Mouse (Mus musculus) kidney, adult 2 months (tissue): Measurements from ENCODE around the gene Mmaa.

Source experiments
- CTCF ChIP-seq: fragments of 200-500 bp; conservative IDR thresholded peaks from 2 replicates; pipeline ENCODE4 v1.5.1; 2011; ENCODE audit warnings: low read depth, mild to moderate bottlenecking, control low read depth, low read length, moderate library complexity, mixed read lengths; ENCODE audit not compliant: insufficient read depth, insufficient read length
- POLR2A ChIP-seq: fragments of 200-500 bp; IDR thresholded peaks from one replicate; pipeline ENCODE4 v1.6.1; 2011; ENCODE audit warnings: low read depth, low read length, control low read depth

DNA sequence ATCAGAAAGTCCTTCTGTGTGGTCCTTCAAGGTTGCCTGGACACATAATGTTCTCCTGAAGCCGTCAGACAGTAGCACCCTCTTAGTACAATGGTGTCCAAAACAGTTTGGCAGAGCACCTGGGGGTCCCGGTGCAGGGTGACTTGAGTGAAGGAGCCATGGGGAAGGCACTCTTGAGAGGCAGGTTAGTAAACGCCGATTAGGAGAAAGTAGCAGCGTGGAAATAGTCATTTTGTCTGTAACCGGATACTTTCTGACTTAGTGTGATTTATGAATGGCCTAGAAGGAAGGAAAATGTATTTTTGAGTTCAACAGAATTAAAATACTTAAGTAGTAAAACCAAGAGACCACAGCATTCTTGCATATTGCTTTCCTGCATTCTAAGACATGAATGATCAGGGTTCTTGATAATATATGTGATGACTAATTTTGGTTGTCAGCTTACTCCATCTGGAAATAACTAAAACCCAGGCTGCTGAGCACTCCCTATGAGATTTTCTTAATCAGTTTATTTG is 13.3 kb downstream of the Mmaa start:
- TF ChIP-seq CTCF (no peak), POLR2A (no peak)
